Mouse (Mus musculus): ENCODE measurements around the gene Kpna6. TPM values are rescaled to one million over a fixed set of nuclear protein-coding genes. Genes with fewer than 3 reads are reported as not detected.
"Not testable (repeated sequence)": the region's sequence is repeated elsewhere in the genome, so short reads cannot be mapped to it uniquely, and the experiment has no call there.

Gene Kpna6
- 10 to 100 TPM; 74.7 to 90.0 TPM for total RNA-seq (2021)
- long read RNA-seq, full-length matches to known transcripts, result 1 of 11 reads
- long read RNA-seq, partial matches to known transcripts, result 0 of 11 reads
- long read RNA-seq, other reads (novel, unspliced or antisense), result 10 of 11 reads

DNA sequence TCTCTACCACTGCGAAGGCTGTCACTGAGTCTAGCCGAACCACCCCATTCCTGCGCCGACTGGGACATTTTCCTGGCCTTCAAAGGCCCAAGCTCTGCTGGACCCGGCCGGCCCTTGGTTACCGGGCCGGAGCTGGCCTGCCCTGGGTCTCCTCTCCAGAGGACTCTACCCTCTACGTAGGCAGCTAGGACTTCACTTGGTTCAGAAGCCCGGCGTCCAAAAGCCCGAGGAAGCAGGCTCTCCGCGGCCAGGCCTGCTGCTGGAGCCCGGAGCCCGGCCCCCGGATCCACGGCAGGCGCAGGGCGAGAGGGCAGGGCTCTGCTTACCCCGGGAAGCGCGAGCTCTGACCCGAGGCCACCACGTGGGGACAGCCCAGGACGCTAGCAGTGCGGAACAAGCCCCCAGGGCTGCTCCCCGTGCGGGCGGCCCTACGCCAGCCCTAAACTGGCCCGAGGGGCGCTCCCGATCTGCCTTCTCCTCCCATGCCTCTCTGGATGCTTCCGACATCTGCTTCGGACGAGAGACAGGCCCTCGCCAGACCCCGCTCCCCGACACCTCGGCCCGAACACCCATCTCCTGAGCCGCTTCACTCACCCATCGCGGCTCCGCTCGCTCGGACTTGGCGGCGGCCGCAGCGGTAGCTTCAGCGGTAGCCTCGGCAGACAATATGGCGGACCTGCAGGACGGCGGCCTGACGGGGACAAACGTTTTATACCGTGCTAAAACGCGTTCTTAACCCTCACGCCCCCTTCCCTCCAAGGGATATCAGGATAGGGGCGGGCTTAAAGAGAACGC is at the start of gene Kpna6:
Gene Kpna6 (minus strand): TSS at position 685 of the 795 bp plus-strand sequence.
- DNase-seq (ENCODE audit: low spot score in 2 of 2), result peak; percentile 93

DNA sequence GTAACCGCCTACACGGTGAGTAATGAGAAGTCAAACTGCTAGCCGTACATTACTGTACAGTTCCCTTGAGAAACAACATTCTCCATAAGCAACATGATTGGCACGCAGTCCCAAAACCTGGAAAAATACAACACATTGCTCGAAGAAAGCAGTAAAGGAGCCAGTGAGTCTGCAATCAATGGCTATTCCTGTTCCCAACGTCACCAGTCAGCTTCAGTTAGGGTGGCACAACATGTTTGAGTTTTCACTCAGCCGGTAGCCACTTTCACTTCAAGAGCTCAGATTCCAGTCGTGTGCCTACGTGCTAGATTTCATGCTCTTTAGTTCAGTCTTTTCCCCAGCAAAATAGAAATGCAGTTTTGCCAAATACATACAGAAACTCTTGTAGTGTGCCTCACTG is 43.7 kb upstream of the Kpna6 start:
- no peak for DNase-seq (ENCODE audit: low spot score in 2 of 2)

DNA sequence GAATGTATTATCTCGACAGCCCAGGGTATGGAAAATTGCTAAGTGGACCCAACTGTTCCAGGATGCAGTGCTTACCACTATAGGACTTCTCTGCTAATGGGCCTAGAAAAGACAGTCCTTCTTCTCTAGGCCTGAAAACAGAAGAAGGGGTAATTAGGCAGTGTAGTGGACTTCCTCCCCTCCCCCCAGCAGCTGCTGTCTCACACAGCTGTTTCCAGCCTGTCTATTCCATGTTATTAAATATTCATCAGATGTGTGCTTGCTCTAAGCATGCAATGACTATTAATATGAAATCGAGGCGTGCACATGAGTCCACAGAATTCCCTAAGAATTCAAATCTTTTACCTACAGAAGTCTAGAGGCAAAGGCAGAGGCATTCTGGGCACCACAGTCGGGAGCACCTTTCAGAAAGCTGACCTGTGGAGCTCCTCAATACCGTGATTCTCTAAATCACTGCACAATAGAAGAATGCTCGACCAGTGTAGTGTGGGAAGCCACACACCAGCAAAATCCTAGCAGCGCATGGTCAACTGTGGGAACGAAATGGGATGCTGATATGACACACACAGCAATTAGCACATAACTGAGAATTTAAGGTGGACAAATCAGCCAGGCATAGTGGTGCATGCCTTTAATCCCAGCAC is 37.0 kb upstream of the Kpna6 start:
- DNase-seq (ENCODE audit: low spot score in 2 of 2), result no peak

DNA sequence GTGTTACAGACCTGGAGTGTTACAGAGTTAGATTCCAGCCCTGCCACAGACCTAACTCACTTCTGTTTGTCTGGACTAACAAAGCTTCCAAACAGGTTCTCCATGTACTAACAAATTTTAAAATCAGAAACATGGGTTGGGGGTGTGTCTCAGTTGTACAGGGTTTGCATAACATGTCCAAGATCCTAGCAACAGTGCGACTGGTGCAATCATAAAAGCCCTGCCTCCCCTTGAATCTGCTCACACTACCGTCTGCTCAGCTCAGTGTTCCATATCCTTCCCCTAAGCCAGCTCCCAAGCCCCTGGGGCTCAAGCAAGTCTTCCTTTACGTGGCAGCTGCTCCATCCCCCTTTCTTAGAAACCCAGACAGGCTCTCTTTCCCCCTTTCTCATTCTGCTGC is 34.2 kb upstream of the Kpna6 start:
- DNase-seq (ENCODE audit: low spot score in 2 of 2), result peak in 1 of 2 experiments; percentile 19

DNA sequence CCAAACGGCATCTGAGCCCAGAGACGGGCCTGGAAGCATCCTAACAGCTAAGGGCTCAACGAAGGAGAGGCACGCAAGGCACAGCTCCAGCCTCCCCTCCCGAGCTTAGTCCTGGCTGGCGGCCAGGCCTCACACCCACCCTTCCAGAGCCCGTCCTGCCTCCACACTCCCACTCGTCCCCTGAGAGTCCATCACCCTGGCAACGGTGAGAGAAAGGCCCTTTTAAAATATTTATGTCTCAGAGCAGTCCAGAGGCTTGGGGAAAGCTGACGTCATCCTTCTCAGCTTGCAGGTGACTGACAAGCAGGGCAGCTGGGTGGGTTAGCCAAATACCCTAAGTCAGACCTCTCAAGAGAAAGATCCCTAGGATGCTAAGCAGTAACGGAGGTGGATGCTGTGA is 29.9 kb upstream of the Kpna6 start:
- DNase-seq (ENCODE audit: low spot score in 2 of 2), result peak; percentile 67 to 76

DNA sequence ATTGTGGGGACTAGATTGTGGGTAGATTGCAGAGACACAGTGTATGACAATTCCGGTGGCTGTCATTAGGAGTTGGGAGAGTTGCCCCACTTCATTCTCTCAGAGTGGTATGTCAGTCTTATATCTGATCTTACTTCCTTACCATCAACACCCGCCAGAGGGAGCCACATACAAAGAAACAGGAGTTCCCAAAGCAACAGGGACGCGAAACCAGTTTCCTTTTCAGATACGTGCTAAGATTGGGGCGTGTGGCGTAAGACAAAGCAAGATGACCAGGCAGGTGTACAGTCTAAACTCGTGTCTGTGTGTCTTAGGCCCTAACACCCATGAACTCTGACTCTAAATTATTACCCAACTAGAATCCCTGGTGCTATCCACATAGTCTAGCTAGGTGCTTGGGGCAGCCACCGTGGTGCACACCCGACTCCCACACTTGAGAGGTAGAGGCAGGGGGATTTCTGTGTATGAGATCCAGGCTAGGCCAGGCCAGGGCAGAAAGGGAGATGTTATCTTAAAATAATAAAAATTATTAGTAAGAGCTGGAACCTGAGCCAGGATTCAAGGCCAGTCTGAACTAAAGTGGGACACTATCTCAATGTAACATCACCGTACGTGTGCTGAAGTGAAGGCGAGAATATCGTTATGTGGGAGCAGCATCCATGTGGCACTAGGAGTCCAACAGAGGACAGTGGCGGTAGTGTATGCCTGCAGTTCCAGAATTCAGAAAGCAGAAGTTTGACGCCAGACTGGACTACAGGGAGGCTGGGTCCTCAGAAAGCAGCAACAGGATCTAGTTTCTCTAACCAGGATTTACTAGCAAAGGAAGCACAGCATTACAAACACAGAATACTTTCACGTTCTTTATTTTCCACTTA is 29.2 kb upstream of the Kpna6 start:
- DNase-seq (ENCODE audit: low spot score in 2 of 2), result peak; percentile 90 to 93

DNA sequence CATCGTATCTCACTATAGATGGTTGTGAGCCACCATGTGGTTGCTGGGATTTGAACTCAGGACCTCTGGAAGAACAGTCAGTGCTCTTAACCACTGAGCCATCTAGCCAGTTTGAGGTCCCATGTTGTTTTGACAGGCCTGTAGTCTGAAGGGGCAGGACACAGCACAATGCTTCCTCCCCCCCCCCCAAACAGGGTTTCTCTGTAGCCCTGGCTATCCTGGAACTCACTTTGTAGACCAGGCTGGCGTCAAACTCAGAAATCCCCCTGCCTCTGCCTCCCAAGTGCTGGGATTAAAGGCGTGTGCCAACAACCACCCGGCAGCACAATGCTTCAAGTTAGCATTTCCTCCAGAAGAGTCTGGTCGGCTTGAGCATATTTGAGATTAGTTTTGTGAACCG is 28.1 kb upstream of the Kpna6 start:
- not testable (repeated sequence) for DNase-seq (ENCODE audit: low spot score in 2 of 2)

DNA sequence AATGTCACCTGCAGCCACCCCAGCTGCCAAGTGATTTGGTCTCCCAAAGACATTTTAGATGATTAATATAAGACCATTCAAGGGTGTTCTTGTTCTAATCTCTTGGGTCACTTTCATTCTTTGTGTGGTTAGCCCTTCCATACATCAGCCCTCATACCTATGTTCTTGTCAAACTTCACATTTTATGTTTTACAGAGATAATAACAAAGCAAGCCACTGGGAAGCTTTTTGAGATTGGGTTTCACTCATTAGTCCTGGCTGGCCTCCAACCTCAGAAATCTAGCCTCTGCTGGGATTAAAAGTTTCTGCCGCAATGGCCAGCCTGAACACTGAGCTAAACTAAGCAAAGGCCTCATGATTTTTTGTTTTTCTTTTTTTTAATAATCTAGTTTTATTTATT is 27.6 kb upstream of the Kpna6 start:
- DNase-seq (ENCODE audit: low spot score in 2 of 2), result no peak

DNA sequence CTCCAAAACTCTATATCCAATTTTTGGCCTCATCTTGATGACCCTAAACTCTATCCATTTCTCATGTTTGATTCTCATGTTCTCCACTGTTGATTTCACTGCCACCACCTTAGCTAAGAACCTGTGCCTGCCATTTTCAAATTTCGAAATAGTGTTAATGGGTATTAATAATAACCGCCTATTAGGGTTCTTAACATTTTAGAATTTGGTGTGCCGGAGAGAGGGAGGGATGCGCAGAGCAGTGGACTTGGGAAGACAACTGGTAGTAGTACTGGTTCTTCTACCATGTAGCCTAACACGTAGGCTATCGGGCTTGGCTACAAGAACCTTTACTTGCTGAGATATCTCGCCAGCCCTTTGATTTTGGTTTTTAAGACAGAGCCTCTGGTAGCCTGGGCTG is 24.6 kb upstream of the Kpna6 start:
- DNase-seq (ENCODE audit: low spot score in 2 of 2), result no peak

DNA sequence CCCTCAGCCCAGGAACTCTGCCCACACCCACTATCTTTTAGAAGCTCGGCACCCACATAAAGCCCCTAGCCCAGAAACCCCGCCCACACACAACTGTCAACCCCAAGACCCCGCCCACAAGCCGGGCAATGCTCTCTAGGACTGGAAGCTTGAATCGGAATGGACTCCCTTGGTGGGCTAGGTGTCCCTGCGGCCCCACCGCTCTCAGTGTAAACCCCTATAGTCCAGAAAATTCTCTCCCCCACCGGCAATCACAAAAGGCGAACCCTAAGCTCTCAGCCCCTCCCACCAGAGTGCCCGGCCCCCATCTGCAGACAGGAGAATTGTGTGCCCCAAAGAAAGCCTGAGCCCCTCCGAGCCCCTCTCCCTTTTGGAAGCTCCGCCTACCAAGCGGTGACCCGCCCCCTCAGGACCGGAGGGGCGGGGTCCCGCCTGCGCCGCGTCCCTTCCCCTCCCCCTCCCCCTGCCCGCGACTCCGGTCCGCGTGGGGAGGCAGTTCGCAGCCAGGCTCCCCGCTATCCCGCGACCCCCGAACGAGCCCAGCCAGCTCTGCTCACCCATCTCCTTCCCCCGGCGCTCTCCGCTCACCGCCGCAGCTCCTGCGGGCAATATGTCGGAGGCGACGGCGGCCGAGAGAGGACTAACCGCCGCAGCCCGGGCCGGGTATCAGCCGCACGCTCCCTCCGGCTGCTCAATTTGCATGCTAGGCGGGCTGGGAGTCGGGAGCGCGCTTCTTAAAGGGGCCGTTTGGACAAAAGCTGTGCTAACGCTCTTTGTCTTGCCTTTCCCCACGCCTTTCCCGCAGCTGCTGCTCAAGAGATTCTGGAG is 23.8 kb upstream of the Kpna6 start, which contains the start of gene Tmem39b:
Gene Tmem39b (minus strand): TSS at position 681 of the 828 bp plus-strand sequence.
- DNase-seq (ENCODE audit: low spot score in 2 of 2), result peak; percentile 87 to 93

DNA sequence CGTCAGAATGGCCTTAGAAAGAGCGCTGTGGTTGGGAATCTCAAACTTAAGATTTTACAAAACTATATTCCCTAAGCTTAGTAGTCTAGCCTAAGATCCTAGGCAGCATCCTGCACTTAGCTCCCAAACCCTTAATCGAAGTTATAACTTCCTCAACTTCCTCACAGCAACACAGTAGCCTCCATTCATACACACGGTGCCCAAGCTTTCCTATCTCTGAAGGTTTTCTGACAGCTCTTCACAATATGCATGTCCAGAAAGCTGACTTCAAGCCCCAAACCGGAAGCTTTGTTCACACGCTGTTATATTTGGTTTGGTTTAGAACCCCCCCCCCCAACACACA is 23.2 kb upstream of the Kpna6 start:
- no peak for DNase-seq (ENCODE audit: low spot score in 2 of 2)

DNA sequence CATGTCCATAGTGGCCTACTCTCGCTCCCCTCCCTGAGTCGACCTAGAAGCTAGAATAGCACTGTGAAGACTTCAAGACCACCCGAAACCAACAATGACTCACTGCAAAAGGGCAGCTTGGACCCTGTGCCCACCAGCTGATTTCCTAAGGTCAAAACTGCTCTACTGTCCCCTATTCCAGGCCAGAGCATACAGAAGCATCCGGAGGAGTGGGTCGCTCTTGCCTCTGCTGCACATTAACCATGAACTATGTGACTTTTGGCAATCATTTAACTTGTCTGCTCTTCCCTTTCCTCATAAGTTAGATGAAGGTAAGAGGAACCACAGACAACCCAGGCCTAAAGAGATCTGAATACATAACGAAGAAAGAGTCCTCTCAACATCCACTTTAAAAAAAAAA is 12.0 kb upstream of the Kpna6 start:
- DNase-seq (ENCODE audit: low spot score in 2 of 2), result no peak

DNA sequence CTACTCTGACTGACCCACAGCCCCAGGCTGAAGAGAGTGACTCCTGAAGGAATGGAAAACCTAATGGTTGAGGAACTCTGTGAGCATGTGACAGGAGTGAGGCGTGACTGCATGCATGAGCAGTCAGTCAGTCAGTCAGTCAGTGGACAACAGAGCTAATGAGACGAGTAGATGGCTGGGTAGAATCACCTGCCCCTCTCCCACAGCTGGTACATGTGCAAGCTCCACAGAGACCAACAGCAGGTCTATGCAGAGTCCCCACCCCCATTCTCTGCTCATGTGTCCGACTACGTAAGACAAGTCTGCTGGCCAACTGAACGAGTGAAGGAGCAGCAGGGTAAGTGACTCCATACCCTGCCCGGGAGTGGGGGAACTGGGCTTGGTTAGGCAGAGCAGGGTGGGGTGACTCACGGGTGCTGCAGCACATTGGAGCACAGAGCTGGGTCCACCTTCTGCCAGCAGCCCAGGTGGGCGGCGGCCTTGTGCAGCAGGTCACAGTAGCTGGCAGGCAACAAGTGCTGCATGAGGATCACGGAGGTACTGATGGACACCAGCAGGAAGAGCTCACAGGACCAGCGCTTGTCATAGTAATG is 11.4 kb upstream of the Kpna6 start:
- DNase-seq (ENCODE audit: low spot score in 2 of 2), result no peak

DNA sequence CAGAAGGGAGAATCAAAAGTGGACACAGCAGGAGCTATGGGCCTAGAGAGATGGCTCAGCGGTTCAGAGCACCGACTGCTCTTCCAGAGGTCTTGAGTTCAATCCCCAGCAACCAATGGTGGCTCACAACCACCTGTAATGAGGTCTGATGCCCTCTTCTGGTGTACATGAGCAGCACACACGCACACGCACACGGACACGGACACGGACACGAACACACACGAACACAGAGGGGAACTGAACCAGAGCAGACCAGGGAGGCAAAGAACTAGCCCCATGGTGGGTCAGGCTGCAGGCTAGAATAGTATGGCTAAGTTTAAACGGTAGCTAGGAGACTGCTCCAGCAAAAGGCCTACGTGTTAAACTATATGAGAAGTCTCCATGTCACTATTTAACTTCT is 9.3 kb upstream of the Kpna6 start:
- DNase-seq (ENCODE audit: low spot score in 2 of 2), result no peak

DNA sequence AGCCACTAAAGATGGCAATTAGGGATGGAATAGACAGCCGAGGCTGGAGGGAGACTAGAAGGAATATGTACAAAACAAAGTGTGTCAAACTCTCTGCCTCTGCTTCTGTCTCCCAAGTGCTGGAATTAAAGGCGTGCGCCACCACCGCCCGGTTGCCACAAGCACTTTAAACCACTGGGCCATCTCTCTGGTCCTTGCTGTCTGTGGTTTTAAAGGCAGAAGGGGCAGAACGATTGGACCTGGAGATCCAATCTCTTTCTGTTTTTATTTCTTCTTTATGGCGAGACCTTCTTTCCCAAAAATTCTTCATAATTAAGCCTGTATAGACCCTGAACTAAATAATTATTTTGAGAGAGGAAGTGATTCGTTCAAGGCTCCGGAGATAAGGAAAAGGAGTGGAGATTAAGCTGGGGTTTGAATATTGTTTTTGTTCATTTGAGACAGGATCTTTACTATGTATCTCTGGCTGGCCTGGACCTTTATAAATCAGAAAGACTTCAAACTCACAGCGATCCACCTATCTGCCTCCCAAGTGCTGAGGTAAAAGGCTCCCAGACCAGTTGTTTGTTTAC is 397 bp upstream of the Kpna6 start:
- DNase-seq (ENCODE audit: low spot score in 2 of 2), result no peak

DNA sequence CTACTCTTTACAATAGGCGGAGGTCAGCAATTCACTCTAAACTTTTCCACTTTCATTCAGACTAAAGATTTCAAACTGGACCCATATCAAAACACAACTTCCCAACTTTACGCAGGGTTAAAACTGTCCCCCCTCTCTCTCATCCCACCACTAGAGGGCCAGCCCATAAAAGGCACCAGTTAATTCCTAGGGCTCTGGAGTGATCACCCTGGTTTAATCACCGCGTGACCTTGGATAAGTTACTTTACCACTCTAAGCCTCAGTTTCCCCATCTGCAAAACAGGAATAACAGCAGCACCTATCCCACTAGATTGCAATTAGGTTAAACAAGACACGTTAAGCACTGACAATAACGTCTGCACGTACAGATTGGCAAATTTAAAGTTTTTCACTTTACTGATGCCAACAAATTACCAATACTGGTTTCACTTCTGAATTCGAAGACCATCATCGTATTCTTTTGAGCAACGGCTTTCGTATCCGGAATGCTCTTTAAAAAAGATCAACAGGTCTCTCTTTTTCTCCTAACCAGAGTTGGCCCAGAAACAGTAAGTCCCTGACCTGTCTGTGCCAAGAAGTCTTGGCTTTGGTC is 980 bp downstream of the Kpna6 start:
- DNase-seq (ENCODE audit: low spot score in 2 of 2), result peak; percentile 38 to 61

DNA sequence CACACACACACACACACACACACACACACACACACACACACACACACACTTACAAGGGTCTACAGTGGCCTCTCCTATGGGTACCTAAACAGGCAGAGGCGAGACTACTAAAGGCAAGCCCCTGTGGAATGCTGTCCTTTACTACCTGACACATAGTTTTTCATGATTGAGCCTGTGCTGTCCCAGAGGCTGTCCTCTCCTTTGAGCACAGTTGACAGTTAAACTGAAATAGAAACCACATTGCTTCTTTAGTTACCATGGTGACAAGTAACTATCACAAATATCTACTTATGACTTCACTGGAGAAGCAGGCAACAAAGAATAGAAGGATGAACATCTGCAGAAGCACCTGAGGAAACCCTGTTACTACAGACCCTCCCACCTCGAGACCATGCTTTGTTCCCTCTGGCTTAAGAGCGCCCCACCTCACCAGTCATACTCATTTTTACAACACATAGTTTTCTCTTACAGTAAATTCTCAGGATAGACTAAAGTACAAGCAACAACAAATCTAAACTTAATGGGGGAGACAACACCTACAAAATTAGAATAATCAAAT is 10.2 kb downstream of the Kpna6 start:
- DNase-seq (ENCODE audit: low spot score in 2 of 2), result no peak

DNA sequence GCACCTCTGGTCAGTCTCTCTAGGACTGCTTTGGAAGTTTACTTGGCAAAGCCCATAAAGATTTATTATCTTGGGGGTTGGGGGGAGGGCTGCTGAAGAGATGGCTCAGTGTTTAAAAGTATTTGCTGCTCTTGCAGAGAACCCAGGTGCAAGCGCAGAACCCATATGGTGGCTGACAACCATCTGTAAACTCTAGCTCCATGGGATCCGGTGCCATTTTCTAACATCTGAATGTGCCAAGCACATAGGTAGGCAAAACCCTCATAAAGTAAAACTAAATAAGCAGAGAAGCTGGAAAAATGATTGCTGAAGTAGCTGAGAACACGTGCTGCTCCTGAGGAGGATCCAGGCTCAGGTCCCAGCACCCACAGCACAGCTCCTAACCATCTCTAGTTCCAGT is 11.0 kb downstream of the Kpna6 start:
- DNase-seq (ENCODE audit: low spot score in 2 of 2), result no peak

DNA sequence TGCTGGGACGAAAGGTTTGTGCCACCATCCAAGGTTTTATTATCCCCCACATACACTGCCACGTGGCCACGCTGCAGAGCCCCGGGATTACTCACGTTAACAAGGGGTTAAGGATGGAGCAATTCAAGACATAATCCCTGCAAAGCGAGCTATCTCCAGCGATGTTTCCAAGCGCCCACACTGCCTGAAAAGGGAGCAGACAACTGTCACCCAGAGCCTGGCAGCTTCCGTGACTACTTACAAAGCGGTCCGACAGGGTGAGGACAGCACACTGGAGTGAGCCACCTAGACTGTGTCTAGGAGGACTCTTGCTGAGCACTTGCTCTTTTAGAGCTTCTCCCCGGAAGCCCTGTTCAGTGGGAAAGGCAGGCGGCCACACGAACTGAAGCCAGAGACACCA is 17.8 kb downstream of the Kpna6 start:
- no peak for DNase-seq (ENCODE audit: low spot score in 2 of 2)

Data from layer of hippocampus, postnatal 10 days (tissue).